ENCODE assay signal across 8 mouse cellular contexts in the genomic region with DNA sequence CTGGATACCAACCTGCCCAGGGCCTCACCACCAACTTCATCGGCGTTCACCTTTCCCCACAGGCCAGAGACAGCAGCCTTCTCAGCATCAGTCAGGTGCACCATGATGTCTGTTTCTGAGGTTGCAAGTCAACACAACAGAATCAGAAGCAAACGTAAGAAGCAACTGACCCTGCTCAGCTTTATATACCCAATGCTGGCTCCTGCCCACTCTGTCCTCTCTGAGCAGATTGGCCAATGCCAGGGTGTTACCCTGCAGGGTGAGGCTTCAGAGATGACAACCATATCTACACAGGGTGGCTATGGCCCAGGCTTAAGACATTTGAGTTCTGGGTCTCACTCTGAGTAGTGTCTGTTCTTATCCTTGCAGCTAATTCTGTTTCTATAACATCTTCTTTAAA. TPM values are rescaled to one million over a fixed set of nuclear protein-coding genes. Genes with fewer than 3 reads are reported as not detected.
DNase-seq lines count a peak whose midpoint lies in the region; ATAC-seq and TF ChIP-seq lines count a peak whose summit lies in the region.

A gene (minus strand): TSS at position 231 of the 400 bp plus-strand sequence.

- no peak within 1 kb of the TSS for H3K27ac ChIP-seq in intestine, postnatal 0 days (ENCODE audit: low read depth, low read length)
- no peak within 1 kb of the TSS for H3K27ac ChIP-seq in midbrain, embryonic 12.5 days (replicated peaks)

- WGBS in intestine, postnatal 0 days = 87% methylated on average over 3 of the region's 3 CpGs
- 85% methylated on average over 3 of the region's 3 CpGs for WGBS in midbrain, embryonic 12.5 days

- no peaks in the 10 kb centered on the region for H3K27me3 ChIP-seq in intestine, postnatal 0 days (replicated peaks; ENCODE audit: control insufficient read depth, insufficient read depth, low read length)
- H3K27me3 ChIP-seq in midbrain, embryonic 12.5 days = no peaks in the 10 kb centered on the region

- H3K4me3 ChIP-seq in intestine, postnatal 0 days (ENCODE audit: low read depth, low read length) = no peak within 1 kb of the TSS
- no peak within 1 kb of the TSS for H3K4me3 ChIP-seq in midbrain, embryonic 12.5 days

- no peaks in the 10 kb centered on the region for H3K9me3 ChIP-seq in intestine, postnatal 0 days (ENCODE audit: control insufficient read depth)
- no peaks in the 10 kb centered on the region for H3K9me3 ChIP-seq in midbrain, embryonic 12.5 days

- DNase-seq in frontal cortex, adult 2 months (ENCODE audit: extremely low spot score in 1 of 2, low spot score in 1 of 2) = no peak
- no peak for DNase-seq in frontal cortex, postnatal 10 days (ENCODE audit: low spot score in 2 of 2)
- no peak for DNase-seq in adrenal gland, postnatal 4 days (ENCODE audit: low spot score in 2 of 2)
- no peak for DNase-seq in gastrocnemius, postnatal 25 days
- no peak for DNase-seq in right cerebral cortex, postnatal 36 days (ENCODE audit: low spot score in 2 of 2)
- DNase-seq in urinary bladder, postnatal 14 days (ENCODE audit: low spot score) = no peak

- no peak for TF ChIP-seq CTCF in intestine, postnatal 0 days (IDR thresholded peaks at IDR 0.05; ENCODE audit: low read depth)

- no peak for ATAC-seq in intestine, postnatal 0 days
- no peak for ATAC-seq in midbrain, embryonic 12.5 days (ENCODE audit: low FRiP score, low read depth)

- H3K4me2 ChIP-seq in intestine, postnatal 0 days (replicated peaks; ENCODE audit: low read depth) = no peak within 1 kb of the TSS
- no peak within 1 kb of the TSS for H3K4me2 ChIP-seq in midbrain, embryonic 12.5 days (replicated peaks)

- no peak within 1 kb of the TSS for H3K9ac ChIP-seq in intestine, postnatal 0 days (ENCODE audit: low read depth, low read length)
- H3K9ac ChIP-seq in midbrain, embryonic 12.5 days (replicated peaks) = no peak within 1 kb of the TSS

- H3K4me1 ChIP-seq in intestine, postnatal 0 days (replicated peaks; ENCODE audit: control insufficient read depth, insufficient read depth, low read length) = no peaks in the 10 kb centered on the region
- no peaks in the 10 kb centered on the region for H3K4me1 ChIP-seq in midbrain, embryonic 12.5 days

- no peaks in the 10 kb centered on the region for H3K36me3 ChIP-seq in intestine, postnatal 0 days (ENCODE audit: control insufficient read depth, insufficient read depth)
- H3K36me3 ChIP-seq in midbrain, embryonic 12.5 days = no peaks in the 10 kb centered on the region

RNA-seq across cellular contexts. Expression of the gene that starts here (rescaled TPM):
- polyA plus RNA-seq in frontal cortex, adult 2 months (2012; rRNA removed) = 66.4 and 91.1 TPM in 2 replicates
- total RNA-seq in adrenal gland, postnatal 4 days (2021) = 100 to 1,000 TPM; 618 to 940 TPM
- 100 to 1,000 TPM in 1 of 2 experiments, 10 to 100 TPM in 1; 60.5 to 281 TPM for total RNA-seq in gastrocnemius, postnatal 25 days (2021)
- polyA plus RNA-seq in intestine, postnatal 0 days (2015; fragmentation: Nextera tagmentation; extraction: Ambion mirVana) = 164 and 228 TPM in 2 replicates
- 769 and 928 TPM in 2 replicates for polyA plus RNA-seq in midbrain, embryonic 12.5 days (2016; fragmentation: Nextera tagmentation; extraction: Ambion mirVana)
